Mouse (Mus musculus) thymus, adult 2 months (tissue): Measurements from ENCODE around the gene Syt12.

Source experiments
- CTCF ChIP-seq: fragments of 200-500 bp; IDR thresholded peaks from 2 replicates; pipeline ENCODE4 v1.5.1; 2012; ENCODE audit warnings: mild to moderate bottlenecking, control low read depth, low read length, moderate library complexity, borderline replicate concordance; ENCODE audit not compliant: control insufficient read depth, poor library complexity, insufficient read depth; ENCODE audit errors: extremely low read depth
- POLR2A ChIP-seq: fragments of 200-500 bp; IDR thresholded peaks from 2 replicates; pipeline ENCODE4 v1.6.1; 2012; ENCODE audit warnings: mild to moderate bottlenecking, low read length, control low read depth, moderate library complexity; ENCODE audit not compliant: control insufficient read depth, poor library complexity, insufficient read depth; ENCODE audit errors: extremely low read depth

- no peak for TF ChIP-seq CTCF
- no peak for TF ChIP-seq POLR2A
These were observed 78.7 kb downstream of the Syt12 start for GRCm38 (mm10) chr19:4398630-4398948.
